Mouse (Mus musculus): ENCODE measurements at regions not wholly inside any gene's neighbourhood (a gene's known extent, or its start where the extent isn't known, plus 50 kb on each side); places are given as distances from the start of the nearest gene placed in this dataset.

DNA sequence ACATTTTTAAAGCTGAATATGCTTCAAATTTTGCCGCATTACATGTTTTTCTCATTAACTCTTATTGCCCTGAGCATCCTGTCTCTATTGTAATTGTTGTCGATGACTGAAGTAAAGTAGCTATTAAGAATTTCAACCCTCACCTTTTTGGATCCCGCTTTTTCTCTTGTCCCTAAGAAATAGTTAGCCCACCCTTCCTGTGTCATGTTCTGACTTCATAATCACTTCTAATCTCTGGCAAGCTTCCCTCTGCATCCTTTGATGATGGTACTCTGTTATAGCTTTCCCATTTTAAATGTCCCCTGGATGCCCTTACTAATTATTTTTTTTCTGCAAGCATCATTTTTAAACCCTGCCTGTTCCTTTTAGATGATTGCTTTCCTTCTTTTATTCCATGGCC, 191.3 kb downstream of the Cxxc4 start:
- no peak for ATAC-seq (ENCODE audit: low FRiP score, low read depth)
- 93% methylated on average over 3 of the region's 3 CpGs for WGBS
- no peaks in the 10 kb centered on the region for H3K9me3 ChIP-seq
- H3K9ac ChIP-seq: no peak overlapping the region
- no peaks in the 10 kb centered on the region for H3K4me1 ChIP-seq
- no peaks in the 10 kb centered on the region for H3K27me3 ChIP-seq (replicated peaks)
- H3K4me3 ChIP-seq: no peak overlapping the region
- no peak overlapping the region for H3K27ac ChIP-seq
- no peak overlapping the region for H3K4me2 ChIP-seq (replicated peaks)
- no peaks in the 10 kb centered on the region for H3K36me3 ChIP-seq

DNA sequence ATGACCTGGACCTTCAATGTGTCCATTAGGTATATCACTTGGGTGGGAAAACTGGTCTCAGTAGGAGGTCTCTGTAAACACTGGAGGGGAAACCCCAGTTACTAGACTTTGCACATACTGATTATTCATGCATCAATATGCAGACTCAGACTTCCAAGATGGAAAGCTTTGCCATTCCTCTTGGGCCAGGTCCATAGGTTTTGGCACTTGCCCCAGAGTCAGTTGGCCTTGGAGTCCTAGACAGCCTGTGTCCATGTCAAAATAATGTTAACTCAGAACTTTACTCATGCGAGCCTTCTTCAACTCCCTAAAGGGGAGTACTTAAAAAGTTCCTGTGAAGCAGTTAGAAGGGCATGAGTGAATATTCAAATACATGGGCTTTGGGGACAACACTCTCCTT, 230.3 kb downstream of the Cxxc4 start:
- Histone ChIP-seq H3K27ac (no peak overlapping the region), H3K4me2 (replicated peaks) (no peak overlapping the region), H3K4me3 (no peak overlapping the region), H3K9me3 (no peaks in the 10 kb centered on the region), H3K9ac (no peak overlapping the region), H3K27me3 (replicated peaks) (no peaks in the 10 kb centered on the region), H3K36me3 (no peaks in the 10 kb centered on the region), H3K4me1 (no peaks in the 10 kb centered on the region)
- WGBS: 93% methylated on average over 1 of the region's 1 CpGs
- ATAC-seq (ENCODE audit: low FRiP score, low read depth): no peak

DNA sequence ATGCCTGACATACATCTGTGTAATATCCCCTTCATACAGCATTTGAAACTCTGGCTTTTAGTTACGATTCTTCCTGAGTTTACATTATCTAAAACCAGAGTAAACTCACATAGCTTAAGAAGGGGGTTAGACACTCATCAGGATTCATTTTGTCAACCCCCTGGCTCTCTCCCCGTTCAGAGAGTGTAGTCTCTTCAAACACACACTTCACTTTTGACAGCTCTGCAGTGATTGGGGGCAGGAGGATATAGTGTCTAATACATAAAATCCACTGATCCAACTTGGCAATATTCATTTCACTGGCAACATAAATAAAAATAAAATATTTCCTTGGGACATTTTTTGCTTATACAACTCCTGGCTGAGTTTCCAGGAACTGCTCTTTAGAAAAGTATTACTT, 251.0 kb downstream of the Cxxc4 start:
- no peak for ATAC-seq (ENCODE audit: low FRiP score, low read depth)
- Histone ChIP-seq H3K9ac (no peak overlapping the region), H3K4me1 (no peaks in the 10 kb centered on the region), H3K27ac (no peak overlapping the region), H3K9me3 (no peaks in the 10 kb centered on the region), H3K4me2 (replicated peaks) (no peak overlapping the region), H3K4me3 (no peak overlapping the region), H3K36me3 (no peaks in the 10 kb centered on the region), H3K27me3 (replicated peaks) (no peaks in the 10 kb centered on the region)
- WGBS: 80% methylated on average over 2 of the region's 2 CpGs

DNA sequence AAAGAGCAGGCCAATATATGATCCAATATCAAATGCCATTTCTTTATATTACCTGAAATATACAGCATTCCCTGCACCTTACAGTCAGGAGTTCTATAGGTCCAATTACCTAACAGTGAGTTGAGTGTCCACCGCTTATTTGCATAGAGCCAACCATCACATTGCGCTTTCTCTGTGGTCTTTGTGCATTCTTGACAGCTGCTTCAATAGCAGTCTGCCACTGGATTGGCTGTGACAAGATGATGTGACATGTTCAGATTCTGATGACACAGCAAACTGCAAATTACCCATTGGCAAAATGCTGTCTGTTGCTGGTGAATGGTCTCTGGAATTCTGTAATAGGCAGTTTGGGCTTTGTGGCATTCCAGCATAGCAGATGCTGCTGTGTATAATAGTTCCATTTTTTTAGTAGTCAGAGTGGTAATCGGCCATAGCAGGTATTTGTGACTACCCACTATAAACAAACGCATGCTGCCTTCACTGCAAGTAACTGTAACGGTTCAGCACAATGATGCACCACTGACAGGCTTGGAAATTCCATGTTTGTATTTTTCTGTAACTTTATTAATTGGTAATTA, 253.8 kb downstream of the Cxxc4 start:
- Histone ChIP-seq H3K4me1 (no peaks in the 10 kb centered on the region), H3K36me3 (no peaks in the 10 kb centered on the region), H3K9me3 (no peaks in the 10 kb centered on the region), H3K4me2 (replicated peaks) (no peak overlapping the region), H3K27me3 (replicated peaks) (no peaks in the 10 kb centered on the region), H3K27ac (no peak overlapping the region), H3K9ac (no peak overlapping the region), H3K4me3 (no peak overlapping the region)
- no peak for ATAC-seq (ENCODE audit: low FRiP score, low read depth)
- 86% methylated on average over 5 of the region's 5 CpGs for WGBS

DNA sequence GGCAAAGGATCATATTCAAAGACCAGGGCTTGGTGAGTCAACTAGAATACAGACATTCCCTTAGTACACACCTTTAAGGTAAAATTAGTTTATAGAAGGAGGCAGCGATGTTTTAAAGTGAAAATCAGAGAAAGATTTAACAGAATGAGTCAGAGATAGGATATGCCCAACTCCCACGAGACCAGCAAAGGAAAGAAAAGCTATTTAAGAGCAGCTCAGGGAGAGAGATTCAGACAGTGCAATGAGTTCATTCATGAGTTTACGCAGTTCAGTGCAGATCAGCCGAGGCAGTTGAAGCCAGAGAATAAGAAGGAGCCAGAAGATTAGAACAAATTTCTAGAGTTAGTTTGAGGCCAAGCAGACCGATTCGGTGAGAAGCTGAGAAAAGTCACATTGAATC, 273.4 kb downstream of the Cxxc4 start:
- Histone ChIP-seq H3K9ac (no peak overlapping the region), H3K27me3 (replicated peaks) (no peaks in the 10 kb centered on the region), H3K27ac (no peak overlapping the region), H3K4me2 (replicated peaks) (no peak overlapping the region), H3K9me3 (no peaks in the 10 kb centered on the region), H3K4me3 (no peak overlapping the region), H3K36me3 (no peaks in the 10 kb centered on the region), H3K4me1 (no peaks in the 10 kb centered on the region)
- WGBS: 83% methylated on average over 6 of the region's 6 CpGs
- ATAC-seq (ENCODE audit: low FRiP score, low read depth): no peak

DNA sequence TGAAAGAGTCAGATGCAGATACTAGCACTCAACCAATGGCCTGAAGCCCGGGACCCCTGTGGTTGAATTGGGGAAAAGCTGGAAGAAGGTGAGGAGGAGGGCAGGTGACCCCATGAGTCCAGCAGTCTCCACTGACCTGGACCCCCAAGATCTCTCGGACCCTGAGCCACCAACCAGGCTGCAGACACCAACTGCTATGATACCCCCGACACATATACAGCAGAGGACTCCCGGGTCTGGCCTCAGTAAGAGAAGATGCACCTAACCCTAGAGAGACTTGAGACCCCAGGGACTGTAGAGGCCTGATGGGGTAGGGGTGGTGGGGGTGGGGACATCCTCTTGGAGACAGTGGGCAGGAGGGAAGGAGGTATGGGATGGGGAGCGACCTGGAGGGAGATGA, 289.5 kb downstream of the Cxxc4 start:
- Histone ChIP-seq H3K27ac (no peak overlapping the region), H3K4me2 (replicated peaks) (no peak overlapping the region), H3K27me3 (replicated peaks) (no peaks in the 10 kb centered on the region), H3K36me3 (no peaks in the 10 kb centered on the region), H3K9ac (no peak overlapping the region), H3K4me3 (no peak overlapping the region), H3K9me3 (no peaks in the 10 kb centered on the region), H3K4me1 (no peaks in the 10 kb centered on the region)
- ATAC-seq (ENCODE audit: low FRiP score, low read depth): no peak
- 89% methylated on average over 5 of the region's 5 CpGs for WGBS

DNA sequence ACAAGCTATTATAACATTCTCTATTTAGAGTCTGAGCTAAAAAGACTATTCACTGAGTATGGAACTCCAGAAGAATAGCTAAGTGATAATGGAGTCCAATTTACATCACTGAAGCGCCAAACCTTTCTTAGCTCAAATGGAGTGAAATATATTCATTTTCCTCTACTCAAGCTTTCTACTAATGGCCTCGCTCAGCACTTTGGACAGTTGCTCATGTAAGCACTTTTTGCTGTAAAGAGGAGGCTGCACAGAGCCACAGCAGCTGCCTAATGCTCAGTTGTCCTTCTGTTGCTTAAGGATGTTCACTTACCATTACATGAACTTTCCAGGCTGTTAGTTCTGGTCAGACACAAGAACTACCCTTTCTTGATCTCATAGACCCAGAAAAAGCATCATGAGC, 268.7 kb upstream of the Tacr3 start:
- no peaks in the 10 kb centered on the region for H3K27me3 ChIP-seq (replicated peaks)
- no peak for ATAC-seq (ENCODE audit: low FRiP score, low read depth)
- no peak overlapping the region for H3K27ac ChIP-seq
- H3K4me2 ChIP-seq (replicated peaks): no peak overlapping the region
- H3K4me1 ChIP-seq: no peaks in the 10 kb centered on the region
- 72% methylated on average over 2 of the region's 2 CpGs for WGBS
- H3K4me3 ChIP-seq: no peak overlapping the region
- H3K36me3 ChIP-seq: no peaks in the 10 kb centered on the region
- H3K9ac ChIP-seq: no peak overlapping the region
- H3K9me3 ChIP-seq: no peaks in the 10 kb centered on the region

DNA sequence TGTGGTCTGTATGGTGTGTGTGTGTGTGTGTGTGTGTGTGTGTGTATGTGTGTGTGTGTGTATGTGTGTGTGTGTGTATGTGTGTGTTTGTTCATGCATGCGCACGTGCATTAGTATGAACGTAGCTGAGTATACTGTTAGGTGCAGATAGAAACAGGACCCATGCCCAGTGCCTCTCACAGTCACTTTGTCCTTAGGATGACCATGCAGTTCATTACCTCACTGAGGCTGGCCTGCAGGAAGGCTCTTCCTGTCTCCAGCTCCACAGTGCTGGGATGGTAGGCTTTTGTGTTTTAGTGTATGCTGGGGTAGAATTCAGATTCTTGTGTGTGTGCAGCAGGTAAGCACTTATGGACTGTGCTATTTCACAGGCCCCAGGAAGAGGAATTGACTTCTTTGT, 250.0 kb upstream of the Tacr3 start:
- Histone ChIP-seq H3K4me2 (replicated peaks) (no peak overlapping the region), H3K27ac (no peak overlapping the region), H3K4me3 (no peak overlapping the region), H3K4me1 (no peaks in the 10 kb centered on the region), H3K9ac (no peak overlapping the region), H3K9me3 (no peaks in the 10 kb centered on the region), H3K36me3 (no peaks in the 10 kb centered on the region), H3K27me3 (replicated peaks) (no peaks in the 10 kb centered on the region)
- 81% methylated on average over 3 of the region's 3 CpGs for WGBS
- no peak for ATAC-seq (ENCODE audit: low FRiP score, low read depth)

DNA sequence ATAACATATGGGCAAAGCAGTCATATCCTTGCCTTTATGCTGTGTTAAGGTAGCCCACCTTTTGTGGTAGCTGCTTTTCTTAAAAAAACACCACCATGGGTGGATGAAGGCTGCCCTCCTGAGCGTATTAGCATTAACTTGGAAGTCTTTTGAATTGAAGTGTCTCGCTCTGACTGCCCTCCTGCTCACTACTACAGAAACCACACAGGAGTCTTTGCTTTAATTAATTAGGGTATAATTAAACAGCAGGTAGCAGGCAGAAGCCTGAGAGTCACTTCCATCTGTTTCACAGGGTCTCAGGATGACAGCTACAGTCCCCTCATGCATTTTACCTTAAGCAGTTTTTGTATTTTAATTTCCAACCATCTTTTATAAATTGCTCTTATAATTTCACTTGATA, 240.2 kb upstream of the Tacr3 start:
- Histone ChIP-seq H3K27ac (no peak overlapping the region), H3K27me3 (replicated peaks) (no peaks in the 10 kb centered on the region), H3K4me3 (no peak overlapping the region), H3K4me1 (no peaks in the 10 kb centered on the region), H3K4me2 (replicated peaks) (no peak overlapping the region), H3K9me3 (no peaks in the 10 kb centered on the region), H3K9ac (no peak overlapping the region), H3K36me3 (no peaks in the 10 kb centered on the region)
- WGBS: 14% methylated on average over 2 of the region's 2 CpGs
- no peak for ATAC-seq (ENCODE audit: low FRiP score, low read depth)

DNA sequence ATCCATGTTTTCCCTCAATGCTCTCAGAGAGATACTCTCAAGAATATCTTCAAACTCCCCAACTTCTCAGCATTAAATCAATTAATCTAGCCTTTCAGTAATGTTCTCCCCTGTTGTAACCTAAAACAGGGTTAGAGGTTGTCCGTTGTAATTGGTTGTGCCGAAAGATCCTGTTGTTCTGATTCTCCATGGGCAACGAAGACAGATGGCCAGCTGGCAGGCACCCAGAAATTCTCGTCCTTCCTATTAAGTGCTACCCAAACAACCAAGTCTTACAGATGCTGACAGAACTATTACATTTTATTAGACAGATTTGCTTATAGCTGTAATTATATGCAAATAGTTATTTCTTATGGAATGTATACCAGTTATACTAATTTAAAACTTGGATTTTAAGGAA, 225.9 kb upstream of the Tacr3 start:
- 41% methylated on average over 4 of the region's 4 CpGs for WGBS
- Histone ChIP-seq H3K4me1 (peaks cover 6% of the 10 kb centered on the region; the same call in 1 of the 2 replicates), H3K9me3 (no peaks in the 10 kb centered on the region), H3K4me2 (replicated peaks) (no peak overlapping the region), H3K27ac (no peak overlapping the region), H3K9ac (no peak overlapping the region), H3K27me3 (replicated peaks) (no peaks in the 10 kb centered on the region), H3K36me3 (no peaks in the 10 kb centered on the region), H3K4me3 (no peak overlapping the region)
- ATAC-seq (ENCODE audit: low FRiP score, low read depth): no peak

DNA sequence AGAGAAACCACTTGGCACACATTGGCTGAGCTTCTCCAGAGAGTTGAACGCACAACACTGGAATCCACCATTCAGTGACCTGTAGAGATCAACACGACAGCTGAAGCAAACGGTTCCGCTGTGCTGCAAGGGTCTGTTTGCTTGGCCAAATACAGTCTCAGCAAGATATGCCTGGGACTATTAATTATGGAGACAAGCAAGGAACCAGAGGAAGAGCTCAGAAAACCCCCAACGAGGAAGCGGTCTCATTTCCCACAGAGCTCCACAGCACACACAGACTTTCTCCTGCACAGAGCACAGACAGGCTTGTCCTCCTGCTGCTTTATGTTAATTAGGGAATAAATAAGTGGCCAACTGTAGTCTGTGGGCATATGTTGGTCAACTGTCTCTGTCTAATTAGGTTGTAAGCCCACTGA, 223.4 kb upstream of the Tacr3 start:
- H3K27me3 ChIP-seq (replicated peaks): no peaks in the 10 kb centered on the region
- no peaks in the 10 kb centered on the region for H3K9me3 ChIP-seq
- H3K27ac ChIP-seq: no peak overlapping the region
- H3K9ac ChIP-seq: no peak overlapping the region
- peak overlapping the region; percentile 22; the same call in 1 of the 2 replicates for H3K4me2 ChIP-seq (replicated peaks)
- peaks cover 6% of the 10 kb centered on the region; the same call in 1 of the 2 replicates for H3K4me1 ChIP-seq
- ATAC-seq (ENCODE audit: low FRiP score, low read depth): peak; percentile 95
- 32% methylated on average over 6 of the region's 6 CpGs for WGBS
- H3K4me3 ChIP-seq: no peak overlapping the region
- H3K36me3 ChIP-seq: no peaks in the 10 kb centered on the region

DNA sequence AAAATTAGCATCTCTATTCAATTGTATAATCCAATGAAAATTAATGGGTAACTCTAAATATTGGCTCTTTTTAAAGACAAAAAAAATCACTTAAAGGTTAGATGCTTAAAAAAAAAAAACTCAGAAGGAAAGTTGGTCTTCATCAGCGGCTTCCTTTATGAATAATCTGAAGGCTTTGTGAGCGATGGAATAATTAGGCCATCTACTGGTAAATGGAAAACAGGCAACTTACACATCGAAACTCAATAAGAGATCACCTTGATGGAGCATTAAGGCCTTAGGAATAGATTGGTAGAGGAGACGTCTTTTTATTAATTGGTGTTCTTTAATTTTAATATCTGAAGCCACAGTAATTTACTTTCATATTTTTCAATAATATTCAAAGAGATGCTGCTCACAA, 218.6 kb upstream of the Tacr3 start:
- Histone ChIP-seq H3K27ac (no peak overlapping the region), H3K4me2 (replicated peaks) (no peak overlapping the region), H3K4me1 (peaks cover 4% of the 10 kb centered on the region; the same call in 1 of the 2 replicates), H3K9me3 (no peaks in the 10 kb centered on the region), H3K9ac (no peak overlapping the region), H3K27me3 (replicated peaks) (no peaks in the 10 kb centered on the region), H3K36me3 (no peaks in the 10 kb centered on the region), H3K4me3 (no peak overlapping the region)
- WGBS: 83% methylated on average over 4 of the region's 4 CpGs
- no peak for ATAC-seq (ENCODE audit: low FRiP score, low read depth)

DNA sequence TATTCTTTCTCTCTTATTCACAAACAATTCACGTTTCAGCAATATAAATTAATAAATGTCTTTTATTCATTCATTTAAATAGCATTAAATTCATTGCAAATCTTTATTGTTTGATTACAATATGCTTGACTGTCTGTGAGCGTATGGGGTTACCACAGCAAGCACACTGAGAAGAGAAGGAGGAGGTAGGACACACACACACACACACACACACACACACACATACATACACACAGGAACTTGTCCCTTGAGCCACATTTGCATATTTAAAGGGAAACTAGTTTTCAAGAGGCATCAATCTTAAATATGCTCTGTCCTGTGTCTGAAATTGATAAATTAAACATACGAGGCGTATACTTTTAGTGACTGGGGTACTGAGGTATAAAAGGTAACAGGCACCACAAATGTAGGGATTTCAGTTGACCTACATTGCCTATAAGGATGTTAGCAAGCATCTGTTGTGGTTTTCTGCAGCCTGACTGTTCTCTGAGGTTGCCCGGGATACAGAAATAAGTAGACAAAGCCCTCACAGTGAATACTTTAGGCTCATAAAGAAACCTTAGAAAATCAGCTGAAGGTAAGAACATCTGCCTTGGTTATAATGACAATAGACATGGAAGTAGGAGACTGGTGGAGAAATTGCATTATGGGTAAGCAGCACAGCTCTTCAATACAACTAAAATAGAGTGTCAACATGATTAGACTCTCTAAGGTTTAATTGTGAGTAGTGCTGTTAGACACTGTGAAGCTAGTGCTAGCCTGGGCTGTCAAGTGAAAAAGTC, 217.1 kb upstream of the Tacr3 start:
- H3K4me1 ChIP-seq: no peaks in the 10 kb centered on the region; the same call in 1 of the 2 replicates
- H3K36me3 ChIP-seq: no peaks in the 10 kb centered on the region
- ATAC-seq (ENCODE audit: low FRiP score, low read depth): peak; percentile 79; the same call in 1 of the 2 replicates
- no peaks in the 10 kb centered on the region for H3K27me3 ChIP-seq (replicated peaks)
- H3K9me3 ChIP-seq: no peaks in the 10 kb centered on the region
- no peak overlapping the region for H3K27ac ChIP-seq
- H3K4me2 ChIP-seq (replicated peaks): no peak overlapping the region
- H3K4me3 ChIP-seq: no peak overlapping the region
- WGBS: 57% methylated on average over 5 of the region's 5 CpGs
- no peak overlapping the region for H3K9ac ChIP-seq
